Mouse (Mus musculus): Measurements from ENCODE around the gene Brsk1. TPM values are rescaled to one million over a fixed set of nuclear protein-coding genes. Genes with fewer than 3 reads are reported as not detected.

The Brsk1 gene
- total and polyA plus RNA-seq, 2 experiments from 2014 or later = 6.2 to 205 TPM

DNA sequence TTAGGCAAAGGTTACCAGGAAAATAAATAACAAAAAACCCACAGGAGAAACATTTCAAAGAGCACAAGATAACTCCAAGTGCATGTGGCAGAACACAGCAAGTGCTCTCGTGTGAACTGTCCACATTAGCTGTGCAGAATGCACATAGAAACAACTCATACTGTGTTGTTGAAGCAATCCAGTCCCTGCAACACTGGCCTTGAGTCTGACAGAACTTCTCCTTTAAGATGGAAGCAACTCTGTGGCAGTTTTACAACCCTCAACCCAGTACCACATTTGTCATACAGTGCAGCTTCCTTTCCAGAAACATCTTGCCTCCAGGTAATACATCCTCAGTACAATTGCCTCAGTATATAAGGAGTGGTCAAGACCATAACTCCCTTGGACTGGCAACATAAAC is 33.6 kb upstream of the Brsk1 start:
- Histone ChIP-seq H3K36me3 (ENCODE audit: insufficient read depth) (peaks cover 19% of the 10 kb centered on the region), H3K27me3 (ENCODE audit: insufficient read depth, low read length) (no peaks in the 10 kb centered on the region), H3K4me1 (ENCODE audit: insufficient read depth) (peaks cover 18% of the 10 kb centered on the region), H3K4me3 (ENCODE audit: low read depth, low read length) (no peak overlapping the region; the same call in 1 of the 2 replicates), H3K9me3 (ENCODE audit: low read length) (no peaks in the 10 kb centered on the region), H3K27ac (ENCODE audit: low read depth, low read length) (no peak overlapping the region), H3K4me2 (ENCODE audit: low read depth) (peak overlapping the region; percentile 90), H3K9ac (no peak overlapping the region)
- DNase-seq (no peak), ATAC-seq (no peak)
- no peak for TF ChIP-seq CTCF (IDR thresholded peaks at IDR 0.05; ENCODE audit: low read depth)
- 60% methylated on average over 1 of the region's 1 CpGs for WGBS

DNA sequence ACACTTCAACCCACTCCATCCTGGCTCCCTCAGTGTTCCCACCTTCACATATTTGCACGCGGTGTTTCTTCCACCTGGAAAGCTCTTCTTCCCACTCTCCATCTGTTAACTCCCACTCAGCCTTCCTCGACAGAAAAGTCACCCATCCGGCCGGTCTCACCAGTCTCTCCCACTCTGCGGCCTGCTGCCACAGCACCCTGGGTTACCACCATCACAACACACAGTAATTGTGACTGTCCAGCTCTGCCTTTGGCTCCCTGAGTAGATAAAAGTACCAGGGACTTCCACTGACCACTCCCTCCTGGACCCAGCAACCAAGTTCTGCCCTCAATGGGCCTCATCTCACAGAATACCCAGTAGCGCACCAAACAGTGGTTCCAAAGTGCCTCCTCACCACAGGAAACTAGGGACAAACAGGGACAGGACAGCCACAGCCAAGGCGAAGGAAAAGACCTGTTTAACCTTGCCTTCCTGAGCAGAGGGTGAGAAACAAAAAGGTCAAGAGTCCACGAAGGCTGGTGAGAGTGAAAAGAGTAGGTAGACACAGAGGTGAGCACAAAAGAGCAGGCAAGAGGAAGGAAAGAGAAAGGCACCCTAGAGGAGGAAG is 32.8 kb upstream of the Brsk1 start:
- peak overlapping the region; percentile 90 for H3K4me2 ChIP-seq (ENCODE audit: low read depth)
- DNase-seq (no peak), ATAC-seq (no peak)
- H3K27ac ChIP-seq (ENCODE audit: low read depth, low read length) = no peak overlapping the region
- TF ChIP-seq CTCF (IDR thresholded peaks at IDR 0.05; ENCODE audit: low read depth) = no peak
- no peaks in the 10 kb centered on the region for H3K9me3 ChIP-seq (ENCODE audit: low read length)
- no peaks in the 10 kb centered on the region for H3K27me3 ChIP-seq (ENCODE audit: insufficient read depth, low read length)
- peaks cover 18% of the 10 kb centered on the region for H3K4me1 ChIP-seq (ENCODE audit: insufficient read depth)
- 45% methylated on average over 9 of the region's 9 CpGs for WGBS
- peak overlapping the region; percentile 90 for H3K9ac ChIP-seq
- peaks cover 21% of the 10 kb centered on the region for H3K36me3 ChIP-seq (ENCODE audit: insufficient read depth)
- H3K4me3 ChIP-seq (ENCODE audit: low read depth, low read length) = peak overlapping the region; percentile 82

DNA sequence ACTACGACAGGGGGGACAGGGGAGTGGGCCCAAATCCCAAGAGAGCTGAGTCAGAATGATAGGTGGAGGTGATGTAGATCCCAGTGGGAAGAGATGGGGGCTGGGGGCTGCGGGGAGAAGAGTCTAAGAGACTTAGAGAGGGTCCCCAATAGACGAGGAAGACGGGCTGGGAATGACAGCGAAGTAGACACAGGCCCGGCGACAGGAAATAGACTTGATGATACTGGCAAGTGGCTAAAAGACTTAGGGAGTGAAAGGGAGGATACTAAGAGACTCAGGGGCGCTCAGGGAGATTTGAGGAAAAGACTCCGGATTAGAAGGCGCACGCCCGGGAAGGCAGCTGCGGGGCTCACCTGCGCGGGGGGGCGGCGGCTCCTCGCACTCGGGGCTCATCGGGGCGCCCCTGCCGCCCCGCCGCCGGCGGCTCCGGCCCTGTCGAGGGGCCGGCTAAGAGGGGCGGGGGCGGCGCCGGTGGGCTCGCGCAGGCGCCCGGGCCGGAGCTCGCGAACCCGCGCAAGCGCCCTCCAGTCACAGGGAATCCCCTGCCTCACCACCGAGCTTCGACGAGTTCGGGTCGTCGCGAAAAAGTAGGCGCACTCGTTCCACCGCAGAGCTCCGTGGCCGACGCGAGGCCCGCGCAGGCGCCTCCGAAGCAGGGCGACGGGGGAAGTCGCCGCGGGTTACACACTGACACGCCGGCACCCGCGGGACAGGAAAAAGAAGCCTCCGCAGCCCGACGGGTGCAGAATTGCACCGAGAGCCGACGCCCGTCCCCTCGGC is 32.1 kb upstream of the Brsk1 start:
- Histone ChIP-seq H3K4me3 (ENCODE audit: low read depth, low read length) (peak overlapping the region; percentile 82), H3K27ac (ENCODE audit: low read depth, low read length) (peak overlapping the region; percentile 94), H3K4me2 (ENCODE audit: low read depth) (peak overlapping the region; percentile 90), H3K4me1 (ENCODE audit: insufficient read depth) (peaks cover 18% of the 10 kb centered on the region), H3K9me3 (ENCODE audit: low read length) (no peaks in the 10 kb centered on the region), H3K9ac (peak overlapping the region; percentile 90), H3K36me3 (ENCODE audit: insufficient read depth) (peaks cover 18% of the 10 kb centered on the region), H3K27me3 (ENCODE audit: insufficient read depth, low read length) (no peaks in the 10 kb centered on the region)
- no peak for TF ChIP-seq CTCF (IDR thresholded peaks at IDR 0.05; ENCODE audit: low read depth)
- ATAC-seq = peak; percentile 68
- WGBS = under 1% methylated on average over 76 of the region's 78 CpGs
- DNase-seq = peak; percentile 1

DNA sequence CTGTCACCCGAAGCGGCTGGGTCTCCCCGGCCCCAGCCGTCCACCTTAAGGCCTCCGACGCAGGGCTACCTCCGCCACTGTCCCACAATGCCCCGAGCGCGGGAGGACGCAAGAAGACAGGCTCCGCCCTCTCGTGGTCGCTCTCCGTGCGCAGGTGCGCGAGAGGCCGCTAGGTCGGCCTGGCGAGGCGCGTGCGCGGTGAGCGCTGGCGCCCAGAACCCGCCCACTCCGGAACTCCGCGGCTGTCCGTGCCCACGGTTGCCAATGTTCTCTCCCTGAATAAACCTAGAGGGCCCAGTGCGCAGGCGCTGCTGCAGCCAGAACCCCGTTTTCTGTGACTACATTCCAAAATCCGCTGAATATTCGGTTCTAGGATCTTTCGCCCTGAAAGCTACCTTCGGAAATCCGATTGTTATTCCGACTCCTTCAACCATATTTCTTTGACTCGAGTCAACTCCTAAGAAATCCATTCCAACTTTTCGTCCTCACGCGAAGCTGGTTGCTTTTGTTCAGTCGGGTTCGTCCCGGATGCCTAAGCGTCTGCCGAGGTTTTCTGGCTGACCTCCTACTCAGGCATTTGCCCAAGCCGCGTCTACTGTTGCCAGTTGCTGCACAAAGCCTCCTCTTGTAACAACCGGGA is 31.4 kb upstream of the Brsk1 start, which contains the start of gene Ppp6r1:
Gene Ppp6r1 (minus strand): TSS at position 108 of the 640 bp plus-strand sequence.
- peak; percentile 71 for TF ChIP-seq CTCF (IDR thresholded peaks at IDR 0.05; ENCODE audit: low read depth)
- peak; percentile 99 for DNase-seq
- ATAC-seq = peak; percentile 97

GRCm38 (mm10) chr7:4659911-4660443 is 30.4 kb upstream of the Brsk1 start:
- H3K27ac ChIP-seq (ENCODE audit: low read depth, low read length) = peak overlapping the region; percentile 94
- peak overlapping the region; percentile 82 for H3K4me3 ChIP-seq (ENCODE audit: low read depth, low read length)
- peak overlapping the region; percentile 90 for H3K4me2 ChIP-seq (ENCODE audit: low read depth)
- peaks cover 23% of the 10 kb centered on the region for H3K36me3 ChIP-seq (ENCODE audit: insufficient read depth)
- ATAC-seq (no peak), DNase-seq (peak; percentile 51)
- 34% methylated on average over 3 of the region's 3 CpGs for WGBS
- no peaks in the 10 kb centered on the region for H3K27me3 ChIP-seq (ENCODE audit: insufficient read depth, low read length)
- peak overlapping the region; percentile 90 for H3K9ac ChIP-seq
- H3K9me3 ChIP-seq (ENCODE audit: low read length) = no peaks in the 10 kb centered on the region
- TF ChIP-seq CTCF (IDR thresholded peaks at IDR 0.05; ENCODE audit: low read depth) = no peak
- H3K4me1 ChIP-seq (ENCODE audit: insufficient read depth) = peaks cover 18% of the 10 kb centered on the region

More for the DNA sequence above, 31.4 kb upstream of the Brsk1 start, which contains the start of gene Ppp6r1:
- Histone ChIP-seq H3K27me3 (ENCODE audit: insufficient read depth, low read length) (no peaks in the 10 kb centered on the region), H3K36me3 (ENCODE audit: insufficient read depth) (peaks cover 17% of the 10 kb centered on the region), H3K4me2 (ENCODE audit: low read depth) (peak within 1 kb of the TSS; percentile 90), H3K4me1 (ENCODE audit: insufficient read depth) (peaks cover 18% of the 10 kb centered on the region), H3K9ac (peak within 1 kb of the TSS; percentile 90), H3K9me3 (ENCODE audit: low read length) (no peaks in the 10 kb centered on the region), H3K4me3 (ENCODE audit: low read depth, low read length) (peak within 1 kb of the TSS; percentile 82), H3K27ac (ENCODE audit: low read depth, low read length) (peak within 1 kb of the TSS; percentile 94)
- WGBS = under 1% methylated on average over 54 of the region's 54 CpGs

GRCm38 (mm10) chr7:4663179-4663578 is 27.2 kb upstream of the Brsk1 start:
- no peak overlapping the region for H3K4me3 ChIP-seq (ENCODE audit: low read depth, low read length)
- no peaks in the 10 kb centered on the region for H3K27me3 ChIP-seq (ENCODE audit: insufficient read depth, low read length)
- H3K36me3 ChIP-seq (ENCODE audit: insufficient read depth) = peaks cover 40% of the 10 kb centered on the region
- DNase-seq (no peak), ATAC-seq (no peak)
- WGBS = 77% methylated on average over 8 of the region's 8 CpGs
- H3K4me1 ChIP-seq (ENCODE audit: insufficient read depth) = peaks cover 9% of the 10 kb centered on the region; the same call in 1 of the 2 replicates
- no peak for TF ChIP-seq CTCF (IDR thresholded peaks at IDR 0.05; ENCODE audit: low read depth)
- no peaks in the 10 kb centered on the region for H3K9me3 ChIP-seq (ENCODE audit: low read length)
- no peak overlapping the region for H3K27ac ChIP-seq (ENCODE audit: low read depth, low read length)
- no peak overlapping the region for H3K9ac ChIP-seq
- no peak overlapping the region for H3K4me2 ChIP-seq (ENCODE audit: low read depth)
